Mouse (Mus musculus): ENCODE measurements around the gene Tmub1. TPM values are rescaled to one million over a fixed set of nuclear protein-coding genes. Genes with fewer than 3 reads are reported as not detected.

The Tmub1 gene
- polyA plus RNA-seq, 1 experiment from 2014 or later = 24.6 TPM

DNA sequence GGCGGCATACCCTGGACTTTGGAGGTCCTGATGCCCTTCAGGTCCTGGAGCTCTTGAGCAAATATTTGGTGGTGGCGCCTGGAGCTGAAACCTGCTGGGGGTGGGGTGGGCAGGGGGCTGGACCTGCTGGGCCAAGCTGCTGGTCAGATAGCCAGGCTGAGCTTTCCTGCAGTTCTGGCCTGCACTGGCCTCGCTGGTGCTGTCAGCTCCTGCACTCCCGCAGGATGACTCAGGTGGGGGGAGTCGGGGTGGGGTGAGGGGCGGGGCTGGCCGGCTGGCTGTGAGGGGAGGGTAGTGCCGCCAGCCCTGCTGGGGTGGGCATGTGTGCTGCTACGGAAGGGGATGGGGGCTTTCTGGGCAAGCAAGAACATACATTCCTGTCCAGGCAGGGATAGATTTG, 19.1 kb downstream of the Tmub1 start:
- WGBS = 11% methylated on average over 9 of the region's 9 CpGs
- peak overlapping the region; percentile 23 for H3K4me3 ChIP-seq
- no peaks in the 10 kb centered on the region for H3K27me3 ChIP-seq
- peak overlapping the region; percentile 95 for H3K4me2 ChIP-seq (replicated peaks)
- H3K9ac ChIP-seq = peak overlapping the region; percentile 50
- H3K4me1 ChIP-seq = peaks cover 45% of the 10 kb centered on the region
- no peaks in the 10 kb centered on the region for H3K9me3 ChIP-seq
- peaks cover 49% of the 10 kb centered on the region for H3K36me3 ChIP-seq
- ATAC-seq (ENCODE audit: low FRiP score, low read depth) = no peak
- H3K27ac ChIP-seq = no peak overlapping the region

GRCm38 (mm10) chr5:24427981-24428402, 19.7 kb downstream of the Tmub1 start:
- WGBS = 2% methylated on average over 14 of the region's 15 CpGs
- ATAC-seq (ENCODE audit: low FRiP score, low read depth) = no peak
- peak overlapping the region; percentile 28; the same call in 1 of the 2 replicates for H3K27ac ChIP-seq
- no peaks in the 10 kb centered on the region for H3K9me3 ChIP-seq
- peak overlapping the region; percentile 95 for H3K4me2 ChIP-seq (replicated peaks)
- H3K4me1 ChIP-seq = peaks cover 45% of the 10 kb centered on the region
- H3K4me3 ChIP-seq = peak overlapping the region; percentile 23
- H3K9ac ChIP-seq = peak overlapping the region; percentile 50
- H3K36me3 ChIP-seq = peaks cover 43% of the 10 kb centered on the region
- no peaks in the 10 kb centered on the region for H3K27me3 ChIP-seq

DNA sequence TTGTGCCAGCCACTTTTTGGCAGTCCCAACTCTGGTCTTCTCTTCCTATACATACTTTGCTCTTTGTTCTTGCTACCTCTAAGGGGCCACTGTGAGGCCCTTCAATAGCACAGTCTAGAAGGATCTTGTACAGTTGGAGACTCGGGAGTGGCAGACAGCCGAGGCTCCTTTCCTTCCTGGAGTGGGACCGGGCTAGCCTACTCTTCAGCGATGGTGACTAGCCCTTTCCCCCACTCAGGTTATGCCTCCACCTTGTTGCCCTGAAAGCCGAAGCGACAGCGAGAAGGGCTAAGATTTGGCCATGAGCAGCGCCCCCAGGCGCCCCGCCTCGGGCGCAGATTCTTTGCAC, 20.4 kb downstream of the Tmub1 start:
- 7% methylated on average over 12 of the region's 12 CpGs for WGBS
- peak overlapping the region; percentile 82 for H3K9ac ChIP-seq
- no peak overlapping the region; the same call in 1 of the 2 replicates for H3K27ac ChIP-seq
- H3K4me2 ChIP-seq (replicated peaks) = peak overlapping the region; percentile 95
- ATAC-seq (ENCODE audit: low FRiP score, low read depth) = no peak
- no peaks in the 10 kb centered on the region for H3K27me3 ChIP-seq
- no peaks in the 10 kb centered on the region for H3K9me3 ChIP-seq
- H3K4me1 ChIP-seq = peaks cover 52% of the 10 kb centered on the region
- H3K4me3 ChIP-seq = peak overlapping the region; percentile 70
- H3K36me3 ChIP-seq = peaks cover 36% of the 10 kb centered on the region

- ATAC-seq (ENCODE audit: low FRiP score, low read depth) = no peak
- peaks cover 55% of the 10 kb centered on the region for H3K4me1 ChIP-seq
- peak overlapping the region; percentile 82 for H3K9ac ChIP-seq
- no peaks in the 10 kb centered on the region for H3K9me3 ChIP-seq
- WGBS = 13% methylated on average over 9 of the region's 9 CpGs
- peak overlapping the region; percentile 95 for H3K4me2 ChIP-seq (replicated peaks)
- H3K27ac ChIP-seq = peak overlapping the region; percentile 91; the same call in 1 of the 2 replicates
- peaks cover 30% of the 10 kb centered on the region for H3K36me3 ChIP-seq
- no peaks in the 10 kb centered on the region for H3K27me3 ChIP-seq
- peak overlapping the region; percentile 70 for H3K4me3 ChIP-seq
Measured at GRCm38 (mm10) chr5:24426556-24427284, 20.9 kb downstream of the Tmub1 start.

DNA sequence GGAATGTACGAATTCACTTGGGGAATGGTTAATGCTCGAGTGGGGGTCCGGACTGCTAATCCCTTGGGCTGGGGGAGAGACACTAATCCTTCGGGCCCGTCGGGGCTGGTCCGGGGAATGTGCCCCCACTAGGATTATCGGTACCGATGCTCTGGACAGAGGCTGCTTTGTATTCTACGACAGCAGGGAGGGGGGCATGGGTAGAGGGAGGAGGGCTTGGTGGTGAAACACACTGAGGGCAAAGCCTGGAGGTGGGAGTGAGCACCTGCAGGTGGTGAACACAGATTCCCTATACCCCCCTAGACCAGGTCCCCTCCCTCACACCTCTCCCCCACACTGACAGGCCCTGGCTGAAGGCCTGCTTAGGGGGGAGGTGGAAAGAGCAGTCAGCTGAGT, 21.6 kb downstream of the Tmub1 start:
- Histone ChIP-seq H3K9me3 (no peaks in the 10 kb centered on the region), H3K4me2 (replicated peaks) (peak overlapping the region; percentile 95), H3K27ac (peak overlapping the region; percentile 91), H3K4me1 (peaks cover 55% of the 10 kb centered on the region), H3K9ac (peak overlapping the region; percentile 82), H3K36me3 (peaks cover 28% of the 10 kb centered on the region), H3K4me3 (peak overlapping the region; percentile 70), H3K27me3 (no peaks in the 10 kb centered on the region)
- 0 out of 2 replicates have a peak, but pooled peaks have one; percentile 2 for ATAC-seq (ENCODE audit: low FRiP score, low read depth)
- 1% methylated on average over 10 of the region's 10 CpGs for WGBS

- ATAC-seq (ENCODE audit: low FRiP score, low read depth) = peak; percentile 2; the same call in 1 of the 2 replicates
- no peaks in the 10 kb centered on the region for H3K9me3 ChIP-seq
- peaks cover 55% of the 10 kb centered on the region for H3K4me1 ChIP-seq
- H3K4me2 ChIP-seq (replicated peaks) = peak overlapping the region; percentile 95
- H3K4me3 ChIP-seq = peak overlapping the region; percentile 70
- peak overlapping the region; percentile 82 for H3K9ac ChIP-seq
- peaks cover 28% of the 10 kb centered on the region for H3K36me3 ChIP-seq
- no peaks in the 10 kb centered on the region for H3K27me3 ChIP-seq
- WGBS = 1% methylated on average over 26 of the region's 30 CpGs
- peak overlapping the region; percentile 91 for H3K27ac ChIP-seq
Measured at GRCm38 (mm10) chr5:24425421-24426036, 22.1 kb downstream of the Tmub1 start.

DNA sequence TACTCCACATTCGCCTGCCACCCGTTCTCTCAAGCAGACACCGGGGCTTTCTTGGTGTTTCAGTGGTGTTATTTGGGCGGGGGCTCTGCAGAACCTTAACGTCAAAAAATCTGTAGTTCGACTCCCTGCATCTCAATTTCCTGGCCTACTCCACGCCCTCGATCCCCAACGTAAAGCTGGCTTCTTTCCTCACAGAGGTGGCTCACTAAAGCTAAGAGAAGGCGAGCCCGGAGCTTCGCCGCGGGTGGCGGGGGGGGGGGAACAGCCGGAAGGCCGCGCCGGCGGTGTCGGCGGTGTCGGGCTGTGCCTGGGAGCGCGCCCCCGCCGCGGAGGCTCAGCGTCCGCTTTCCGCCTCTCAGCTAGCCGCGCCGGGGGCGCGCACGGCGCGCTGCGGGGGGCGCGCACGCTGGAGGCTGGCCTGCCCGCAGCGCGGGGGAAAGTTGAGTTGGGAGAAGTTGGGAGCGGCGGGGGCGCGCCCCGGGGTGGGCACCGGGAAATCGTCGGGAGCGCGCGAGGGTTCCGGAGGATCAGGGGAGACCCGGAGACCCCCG, 22.7 kb downstream of the Tmub1 start:
- peak; percentile 35; the same call in 1 of the 2 replicates for ATAC-seq (ENCODE audit: low FRiP score, low read depth)
- peak overlapping the region; percentile 70 for H3K4me3 ChIP-seq
- peaks cover 27% of the 10 kb centered on the region for H3K36me3 ChIP-seq
- H3K4me1 ChIP-seq = peaks cover 55% of the 10 kb centered on the region
- under 1% methylated on average over 54 of the region's 60 CpGs for WGBS
- H3K4me2 ChIP-seq (replicated peaks) = peak overlapping the region; percentile 95
- H3K27me3 ChIP-seq = no peaks in the 10 kb centered on the region
- H3K27ac ChIP-seq = peak overlapping the region; percentile 91
- H3K9ac ChIP-seq = peak overlapping the region; percentile 82
- no peaks in the 10 kb centered on the region for H3K9me3 ChIP-seq

DNA sequence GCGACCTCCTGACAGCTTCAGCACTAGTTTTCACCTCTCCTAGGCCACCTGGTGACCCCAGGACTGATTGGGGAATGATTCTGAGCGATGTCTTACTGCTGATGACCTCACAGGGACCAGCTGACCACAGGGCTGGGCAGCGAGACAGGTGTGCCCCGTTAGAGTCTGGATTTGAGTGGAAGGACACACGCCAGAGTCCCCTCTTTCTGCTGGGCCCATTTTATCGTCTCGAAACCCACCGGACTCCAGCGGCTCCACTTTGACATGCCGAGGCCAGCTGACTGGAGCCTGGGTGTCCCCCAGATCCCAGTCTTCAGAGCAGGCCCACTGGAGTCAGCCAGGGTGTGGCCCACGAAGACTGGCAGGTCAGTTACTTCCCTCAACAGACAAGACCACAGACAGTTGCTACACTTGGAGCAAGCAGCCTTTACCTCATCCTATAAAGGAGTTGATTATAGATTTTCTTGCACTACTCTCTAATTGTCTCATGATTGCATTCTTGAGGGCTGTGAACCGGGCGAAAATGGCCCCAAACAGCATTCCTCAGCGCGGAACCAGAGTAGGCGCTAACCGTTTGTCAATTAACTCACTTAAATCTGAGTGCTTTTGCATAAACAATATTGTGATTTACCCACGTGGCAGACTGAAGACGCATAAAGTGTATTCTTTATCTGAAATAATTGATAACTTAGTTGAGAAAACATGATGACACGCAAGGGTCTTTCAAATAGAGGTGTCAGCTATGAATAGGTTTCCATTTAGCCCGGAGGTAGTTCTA, 23.5 kb downstream of the Tmub1 start:
- Histone ChIP-seq H3K9ac (peak overlapping the region; percentile 82), H3K4me3 (peak overlapping the region; percentile 70), H3K36me3 (peaks cover 27% of the 10 kb centered on the region), H3K4me2 (replicated peaks) (peak overlapping the region; percentile 95), H3K9me3 (no peaks in the 10 kb centered on the region), H3K27me3 (no peaks in the 10 kb centered on the region), H3K4me1 (peaks cover 55% of the 10 kb centered on the region), H3K27ac (peak overlapping the region; percentile 91)
- peak; percentile 0; the same call in 1 of the 2 replicates for ATAC-seq (ENCODE audit: low FRiP score, low read depth)
- 11% methylated on average over 21 of the region's 21 CpGs for WGBS

DNA sequence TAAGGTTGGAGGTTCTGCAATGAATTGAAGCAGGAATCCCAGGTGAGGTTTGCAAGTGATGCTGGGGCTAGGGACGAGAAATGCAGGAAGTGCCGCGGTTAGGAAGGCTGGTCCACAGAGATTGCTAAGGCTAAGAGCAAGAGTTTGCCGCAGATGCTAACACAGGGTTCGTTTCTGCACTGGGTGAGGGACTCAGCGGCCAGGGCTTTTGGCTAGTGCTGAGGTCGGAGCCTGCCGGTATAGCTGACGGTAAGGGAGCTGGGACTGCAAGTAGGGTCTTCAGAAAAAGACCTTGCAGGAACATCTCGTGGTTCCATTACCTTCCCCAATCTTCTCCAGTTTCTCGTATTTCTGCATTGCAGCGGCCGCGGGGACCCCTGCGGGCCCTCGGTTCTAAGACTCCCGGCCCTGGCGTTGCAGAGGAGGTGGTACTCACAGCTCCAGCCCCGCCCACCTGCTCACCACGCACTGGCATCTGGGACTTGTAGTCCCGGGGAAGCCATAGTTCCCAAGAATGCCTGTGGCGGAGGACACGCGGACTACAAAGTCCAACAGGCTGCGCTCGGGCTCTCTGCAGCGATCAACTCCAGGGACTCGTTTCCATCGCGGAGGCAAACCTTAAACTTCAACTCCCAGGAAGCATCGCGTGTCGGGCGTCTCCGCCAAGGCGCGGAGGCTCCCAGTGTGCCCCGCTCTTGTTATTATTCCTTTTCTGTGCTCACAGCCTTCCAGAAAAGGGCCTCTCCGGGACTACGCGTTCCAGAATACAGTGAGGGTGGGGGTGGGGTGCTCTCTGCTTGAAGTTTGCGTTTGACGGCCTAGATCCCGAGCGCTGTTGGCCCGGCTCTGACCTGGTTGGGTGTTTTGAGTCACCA, 24.3 kb downstream of the Tmub1 start, which contains the start of the genes Cdk5 and Slc4a2:
Gene Cdk5 (minus strand): TSS at position 402 of the 875 bp plus-strand sequence.
Gene Slc4a2 (plus strand): TSS at position 709 of the 875 bp plus-strand sequence.
- under 1% methylated on average over 46 of the region's 46 CpGs for WGBS
- Histone ChIP-seq H3K36me3 (peaks cover 30% of the 10 kb centered on the region), H3K9me3 (no peaks in the 10 kb centered on the region), H3K4me1 (peaks cover 49% of the 10 kb centered on the region), H3K27me3 (no peaks in the 10 kb centered on the region), H3K4me3 (peak within 1 kb of the TSS; percentile 70), H3K27ac (peak within 1 kb of the TSS; percentile 91), H3K4me2 (replicated peaks) (peak within 1 kb of the TSS; percentile 95), H3K9ac (peak within 1 kb of the TSS; percentile 83)
- peak; percentile 94 for ATAC-seq (ENCODE audit: low FRiP score, low read depth)

DNA sequence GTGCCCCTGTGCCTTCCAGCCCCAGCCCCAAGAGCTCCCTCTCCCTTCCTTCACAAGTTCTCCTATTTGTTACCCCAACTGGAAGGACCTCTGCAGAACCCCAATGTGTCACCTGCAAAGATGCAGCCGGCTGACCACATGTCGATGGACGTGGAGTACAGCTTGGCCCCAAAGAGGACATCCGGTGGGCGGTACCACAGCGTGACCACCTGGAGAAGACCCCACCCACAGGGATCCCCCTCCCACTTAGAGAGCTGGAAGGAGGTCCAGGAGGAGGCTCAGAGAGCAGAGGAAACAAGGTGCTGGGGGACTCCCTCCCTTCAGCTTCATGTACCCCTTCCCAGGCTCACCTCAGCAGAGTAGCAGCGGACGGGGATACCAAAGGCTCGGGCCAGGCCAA, 27.3 kb downstream of the Tmub1 start:
- Histone ChIP-seq H3K27me3 (no peaks in the 10 kb centered on the region), H3K4me3 (no peak overlapping the region), H3K9ac (no peak overlapping the region), H3K27ac (no peak overlapping the region), H3K4me1 (peaks cover 31% of the 10 kb centered on the region), H3K36me3 (peaks cover 32% of the 10 kb centered on the region), H3K4me2 (replicated peaks) (no peak overlapping the region), H3K9me3 (no peaks in the 10 kb centered on the region)
- ATAC-seq (ENCODE audit: low FRiP score, low read depth) = no peak
- WGBS = 88% methylated on average over 9 of the region's 9 CpGs

GRCm38 (mm10) chr5:24417587-24417986, 30.1 kb downstream of the Tmub1 start:
- 86% methylated on average over 10 of the region's 10 CpGs for WGBS
- Histone ChIP-seq H3K4me2 (replicated peaks) (no peak overlapping the region), H3K27me3 (no peaks in the 10 kb centered on the region), H3K27ac (no peak overlapping the region), H3K4me3 (no peak overlapping the region), H3K4me1 (peaks cover 35% of the 10 kb centered on the region), H3K36me3 (peaks cover 32% of the 10 kb centered on the region), H3K9ac (no peak overlapping the region), H3K9me3 (no peaks in the 10 kb centered on the region)
- no peak for ATAC-seq (ENCODE audit: low FRiP score, low read depth)
